In genomic region chr6:37428044-37428443, GRCm38 (mm10) we compare ENCODE assay signal across 14 mouse cellular contexts. TPM values are rescaled to one million over a fixed set of nuclear protein-coding genes. Genes with fewer than 3 reads are reported as not detected.
DNase-seq lines count a peak whose midpoint lies in the region; ATAC-seq lines count a peak whose summit lies in the region.
"Had no signal": no experiment of that assay in that cellular context is flagged by ENCODE, and none has a peak within 500 bp of the region (broad histone marks: within the 10 kb centered on the region; RNA-seq: fewer than 3 reads in every experiment).

No protein-coding gene starts in this region.

- H3K9me3 ChIP-seq in kidney, embryonic 16.5 days (ENCODE audit: low read length): no peaks in the 10 kb centered on the region
- no peaks in the 10 kb centered on the region for H3K9me3 ChIP-seq in liver, embryonic 12.5 days (replicated peaks)
- H3K9me3 ChIP-seq: forebrain, embryonic 13.5 days; megakaryocyte, embryonic 14.5 days had no signal

- no peak for DNase-seq in kidney, adult 11 months
- peak; percentile 27 for DNase-seq in A20 (ENCODE audit: low read depth, low spot score)
- peak; percentile 10 to 11 for DNase-seq in B cell, adult 2 months
- no peak for DNase-seq in layer of hippocampus, adult 9-10 months (ENCODE audit: low spot score)
- DNase-seq in right cerebral cortex, adult 2 months (ENCODE audit: low spot score in 2 of 2): no peak
- DNase-seq: adrenal gland, postnatal 10 days; cerebellum, postnatal 10 days; layer of hippocampus, adult 9-11 months; thymus, postnatal 25 days had no signal

- H3K4me3 ChIP-seq in kidney, embryonic 16.5 days (ENCODE audit: low read length): no peak overlapping the region
- H3K4me3 ChIP-seq in liver, embryonic 12.5 days: no peak overlapping the region
- H3K4me3 ChIP-seq: forebrain, embryonic 13.5 days; megakaryocyte, embryonic 14.5 days had no signal

- no peaks in the 10 kb centered on the region for H3K36me3 ChIP-seq in kidney, embryonic 16.5 days (ENCODE audit: insufficient read depth, low read length)
- no peaks in the 10 kb centered on the region for H3K36me3 ChIP-seq in liver, embryonic 12.5 days

- peaks cover 94% of the 10 kb centered on the region for H3K4me1 ChIP-seq in kidney, embryonic 16.5 days (ENCODE audit: insufficient read depth, low read length)
- H3K4me1 ChIP-seq in liver, embryonic 12.5 days: peaks cover 39% of the 10 kb centered on the region

- 39% methylated on average over 11 of the region's 11 CpGs for WGBS in kidney, embryonic 16.5 days
- WGBS in liver, embryonic 12.5 days (ENCODE audit: insufficient replicate concordance): 63% methylated on average over 11 of the region's 11 CpGs

- H3K27me3 ChIP-seq in kidney, embryonic 16.5 days (ENCODE audit: insufficient read depth, low read length): no peaks in the 10 kb centered on the region
- H3K27me3 ChIP-seq in liver, embryonic 12.5 days (replicated peaks): no peaks in the 10 kb centered on the region
- H3K27me3 ChIP-seq: forebrain, embryonic 13.5 days; megakaryocyte, embryonic 14.5 days had no signal

- H3K27ac ChIP-seq in kidney, embryonic 16.5 days (ENCODE audit: low read length): peak overlapping the region; percentile 13
- H3K27ac ChIP-seq in liver, embryonic 12.5 days: no peak overlapping the region
- H3K27ac ChIP-seq: forebrain, embryonic 13.5 days; hindbrain, postnatal 0 days had no signal

- H3K4me2 ChIP-seq in kidney, embryonic 16.5 days (replicated peaks; ENCODE audit: low read depth, low read length): no peak overlapping the region
- H3K4me2 ChIP-seq in liver, embryonic 12.5 days: peak overlapping the region; percentile 14; the same call in 1 of the 2 replicates
- H3K4me2 ChIP-seq: forebrain, embryonic 13.5 days had no signal

- no peak overlapping the region for H3K9ac ChIP-seq in kidney, embryonic 16.5 days (replicated peaks; ENCODE audit: low read length)
- H3K9ac ChIP-seq in liver, embryonic 12.5 days: no peak overlapping the region
- H3K9ac ChIP-seq: forebrain, embryonic 13.5 days had no signal

- no peak for ATAC-seq in kidney, embryonic 16.5 days (ENCODE audit: low FRiP score, low TSS enrichment)
- no peak for ATAC-seq in liver, embryonic 12.5 days
- ATAC-seq: forebrain, embryonic 13.5 days; hindbrain, postnatal 0 days had no signal

RNA-seq across cellular contexts. Expression of gene Creb3l2, which starts 13.9 kb away (rescaled TPM):
- 31.7 and 34.9 TPM in 2 replicates for polyA plus RNA-seq in kidney, embryonic 16.5 days (2015; fragmentation: Nextera tagmentation; extraction: Ambion mirVana)
- 5.0 and 5.1 TPM in 2 replicates for polyA plus RNA-seq in liver, embryonic 12.5 days (2016; fragmentation: Nextera tagmentation; extraction: Ambion mirVana)

Comparison
In these comparisons a context has a peak if more than half of its experiments do, and no peak if none do; other contexts are left out.
1. DNase-seq: peak in A20 (single experiment) and B cell, adult 2 months (2 of 2); none in kidney, adult 11 months (single experiment), layer of hippocampus, adult 9-10 months (single experiment) and right cerebral cortex, adult 2 months (0 of 2).